8 mouse cellular contexts compared by ENCODE assay signal in genomic region chr2:32352151-32353006, GRCm38 (mm10). TPM values are rescaled to one million over a fixed set of nuclear protein-coding genes. Genes with fewer than 3 reads are reported as not detected.
DNase-seq lines count a peak whose midpoint lies in the region; ATAC-seq and TF ChIP-seq lines count a peak whose summit lies in the region.

Gene Ciz1, plus strand, starts transcription at chr2:32352327.

- H3K9me3 ChIP-seq in limb, embryonic 13.5 days = no peaks in the 10 kb centered on the region
- no peaks in the 10 kb centered on the region for H3K9me3 ChIP-seq in neural tube, embryonic 11.5 days (ENCODE audit: control insufficient read depth, low read length)

- TF ChIP-seq POLR2A in thymus, adult 2 months (IDR thresholded peaks at IDR 0.05; ENCODE audit: control insufficient read depth, extremely low read depth, insufficient read depth, low read length, poor library complexity) = no peak

- no peaks in the 10 kb centered on the region for H3K36me3 ChIP-seq in thymus, adult 2 months (ENCODE audit: control insufficient read depth, insufficient read depth, low read length)
- peaks cover 16% of the 10 kb centered on the region for H3K36me3 ChIP-seq in limb, embryonic 13.5 days
- no peaks in the 10 kb centered on the region; the same call in 1 of the 2 replicates for H3K36me3 ChIP-seq in neural tube, embryonic 11.5 days (ENCODE audit: control insufficient read depth, insufficient read depth, low read length)

- H3K4me1 ChIP-seq in thymus, adult 2 months (replicated peaks; ENCODE audit: control insufficient read depth, insufficient read depth, low read length) = peaks cover 12% of the 10 kb centered on the region
- H3K4me1 ChIP-seq in limb, embryonic 13.5 days = peaks cover 35% of the 10 kb centered on the region
- peaks cover 11% of the 10 kb centered on the region for H3K4me1 ChIP-seq in neural tube, embryonic 11.5 days (ENCODE audit: control insufficient read depth, insufficient read depth, low read length)

- H3K4me2 ChIP-seq in limb, embryonic 13.5 days (replicated peaks) = peak within 1 kb of the TSS; percentile 90
- peak within 1 kb of the TSS; percentile 93 for H3K4me2 ChIP-seq in neural tube, embryonic 11.5 days (ENCODE audit: low read depth)

- H3K27me3 ChIP-seq in thymus, adult 2 months (ENCODE audit: control insufficient read depth, insufficient read depth, low read length) = peaks cover 3% of the 10 kb centered on the region
- H3K27me3 ChIP-seq in limb, embryonic 13.5 days = no peaks in the 10 kb centered on the region
- H3K27me3 ChIP-seq in neural tube, embryonic 11.5 days (ENCODE audit: control insufficient read depth, insufficient read depth, low read length) = no peaks in the 10 kb centered on the region; the same call in 1 of the 2 replicates

- peak within 1 kb of the TSS; percentile 39 for H3K4me3 ChIP-seq in thymus, adult 2 months (ENCODE audit: control insufficient read depth, insufficient read depth, low read length)
- peak within 1 kb of the TSS; percentile 81 for H3K4me3 ChIP-seq in limb, embryonic 13.5 days
- peak within 1 kb of the TSS; percentile 51 for H3K4me3 ChIP-seq in neural tube, embryonic 11.5 days (ENCODE audit: low read depth, low read length)

- no peak for TF ChIP-seq CTCF in thymus, adult 2 months (IDR thresholded peaks at IDR 0.05; ENCODE audit: borderline replicate concordance, control insufficient read depth, extremely low read depth, insufficient read depth, low read length, poor library complexity)

- H3K9ac ChIP-seq in limb, embryonic 13.5 days = peak within 1 kb of the TSS; percentile 91
- peak within 1 kb of the TSS; percentile 76 for H3K9ac ChIP-seq in neural tube, embryonic 11.5 days (ENCODE audit: low read length)

- WGBS in thymus, adult 2 months = 2% methylated on average over 48 of the region's 52 CpGs
- 0% methylated on average over 46 of the region's 52 CpGs for WGBS in limb, embryonic 13.5 days
- 2% methylated on average over 37 of the region's 52 CpGs for WGBS in neural tube, embryonic 11.5 days

- DNase-seq in thymus, adult 2 months = peak; percentile 36
- no peak for DNase-seq in thymus, adult 18-20 months
- DNase-seq in cerebellum, postnatal 14 days = peak; percentile 81 to 85
- peak; percentile 38 for DNase-seq in gastrocnemius, postnatal 10 days
- peak; percentile 56 for DNase-seq in induced T-regulatory cell, adult 2 months (ENCODE audit: low read depth)
- peak; percentile 64 for DNase-seq in neural tube, embryonic 11.5 days (ENCODE audit: low spot score)
- DNase-seq in ovary, adult 18-20 months (ENCODE audit: low spot score) = no peak

- ATAC-seq in limb, embryonic 13.5 days (ENCODE audit: low FRiP score, low read depth) = peak; percentile 54; the same call in 1 of the 2 replicates
- peak; percentile 33; the same call in 1 of the 2 replicates for ATAC-seq in neural tube, embryonic 11.5 days (ENCODE audit: insufficient read depth, low FRiP score, low TSS enrichment)

- no peak within 1 kb of the TSS for H3K27ac ChIP-seq in thymus, adult 2 months (ENCODE audit: control insufficient read depth, insufficient read depth, low read length)
- H3K27ac ChIP-seq in limb, embryonic 13.5 days = peak within 1 kb of the TSS; percentile 94
- peak within 1 kb of the TSS; percentile 80 for H3K27ac ChIP-seq in neural tube, embryonic 11.5 days (ENCODE audit: low read depth, low read length)

RNA-seq across cellular contexts. Expression of gene Ciz1, which starts in this region (rescaled TPM):
- polyA plus RNA-seq in thymus, adult 2 months (2012; rRNA removed) = 517 and 528 TPM in 2 replicates
- total RNA-seq in gastrocnemius, postnatal 10 days (2021) = 10 to 100 TPM; 31.2 to 47.2 TPM
- polyA plus RNA-seq in limb, embryonic 13.5 days (2015; fragmentation: Nextera tagmentation; extraction: Ambion mirVana) = 49.8 and 54.9 TPM in 2 replicates
- 57.0 TPM in 2 replicates for polyA plus RNA-seq in neural tube, embryonic 11.5 days (2014; fragmentation: Nextera tagmentation; extraction: Ambion mirVana)

Comparison
In these comparisons a context has a peak if more than half of its experiments do, and no peak if none do; other contexts are left out.
1. DNase-seq: peak in thymus, adult 2 months (single experiment), cerebellum, postnatal 14 days (2 of 2), gastrocnemius, postnatal 10 days (single experiment), induced T-regulatory cell, adult 2 months (single experiment) and neural tube, embryonic 11.5 days (single experiment); none in thymus, adult 18-20 months (0 of 2) and ovary, adult 18-20 months (single experiment).
2. Peak in every context shown above with its lines, with median percentiles within 50 percentile points of each other: H3K4me3 ChIP-seq.